Mouse (Mus musculus): ENCODE results near the gene Scamp2.

DNA sequence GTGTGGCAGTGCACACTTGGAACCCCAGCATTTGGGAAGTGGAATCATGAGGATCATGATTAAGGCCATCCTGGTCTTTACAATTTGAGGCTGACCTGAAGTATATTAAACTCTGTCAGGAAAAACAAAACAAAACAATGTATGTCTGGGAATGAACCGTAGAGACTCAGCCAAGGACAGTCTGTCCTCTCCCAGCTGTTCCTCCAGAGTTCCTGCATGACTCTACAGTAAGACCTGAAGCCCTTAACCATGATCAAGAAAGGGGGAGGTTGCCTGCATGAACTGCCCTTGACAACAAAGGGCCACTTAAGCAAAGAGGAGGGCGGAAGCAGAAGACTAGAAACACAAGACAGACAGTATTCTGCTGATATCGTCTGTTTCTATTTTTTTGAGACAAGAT, 14.8 kb downstream of the Scamp2 start:
- TF ChIP-seq CTCF (IDR thresholded peaks at IDR 0.05; ENCODE audit: insufficient read depth, low read depth, low read length) (no peak), POLR2A (IDR thresholded peaks at IDR 0.05; ENCODE audit: insufficient read depth, low read depth, low read length) (no peak)
